Mouse (Mus musculus) CH12.LX (cell line): ENCODE results near the gene Krt83. TPM values are rescaled to one million over a fixed set of nuclear protein-coding genes. Genes with fewer than 3 reads are reported as not detected.

Source experiments
- DNase-seq: peaks from one replicate; pipeline ENCODE4 v3.0.0-alpha.2; 2013; ENCODE audit errors: extremely low read depth
- H3K27ac ChIP-seq: 2 replicates; pipeline ENCODE4 v1.5.1; 2012; ENCODE audit warnings: low read depth, mild to moderate bottlenecking, control low read depth, moderate library complexity; ENCODE audit not compliant: insufficient read depth
- H3K27me3 ChIP-seq: replicated peaks from 2 replicates; pipeline ENCODE3; 2012; ENCODE audit warnings: inconsistent platforms
- H3K36me3 ChIP-seq, 2 experiments: replicated peaks in 1 of 2; 2 replicates each; pipeline versions ENCODE3 to v1.6.1; 2012; ENCODE audit warnings: inconsistent platforms in 1 of 2, low read length in 1 of 2, mild to moderate bottlenecking in 1 of 2, mixed read lengths in 1 of 2, moderate library complexity in 1 of 2; ENCODE audit not compliant: control insufficient read depth in 1 of 2, insufficient read depth in 1 of 2
- H3K4me1 ChIP-seq, 2 experiments: 2 replicates each; pipeline ENCODE4 v1.6.1; 2012; ENCODE audit warnings: inconsistent platforms in 1 of 2, moderate library complexity in 1 of 2; ENCODE audit not compliant: insufficient read depth in 2 of 2, control insufficient read depth in 1 of 2
- H3K4me2 ChIP-seq: 2 replicates; pipeline ENCODE4 v1.6.1; 2012; ENCODE audit warnings: low read depth, mild to moderate bottlenecking, control low read depth; ENCODE audit not compliant: poor library complexity, insufficient read depth, severe bottlenecking
- H3K4me3 ChIP-seq, 3 experiments: fragments of 150-350 bp in 1 of 3; sonication (generic) in 1 of 3; replicated peaks in 1 of 3; 2 replicates each; pipeline versions ENCODE3 to v1.5.1; 2011 to 2012; ENCODE audit warnings: low read depth in 2 of 3, low read length in 2 of 3, mild to moderate bottlenecking in 2 of 3, moderate library complexity in 2 of 3, control low read depth in 1 of 3, improper control_type of control experiment in 1 of 3, inconsistent platforms in 1 of 3, mixed read lengths in 1 of 3; ENCODE audit not compliant: poor library complexity in 1 of 3
- H3K79me2 ChIP-seq: replicated peaks from 2 replicates; pipeline ENCODE4 v1.6.1; 2012; ENCODE audit warnings: mild to moderate bottlenecking, moderate library complexity; ENCODE audit not compliant: control insufficient read depth, poor library complexity, insufficient read depth, severe bottlenecking; ENCODE audit errors: extremely low read depth
- H3K9ac ChIP-seq: 2 replicates; pipeline ENCODE4 v1.6.1; 2012; ENCODE audit warnings: low read depth, mild to moderate bottlenecking, control low read depth, moderate library complexity; ENCODE audit not compliant: insufficient read depth
- H3K9me3 ChIP-seq: replicated peaks from 2 replicates; pipeline ENCODE3; 2012; ENCODE audit warnings: low read length, inconsistent platforms, mixed read lengths
- BHLHE40 ChIP-seq: IDR thresholded peaks from 2 replicates; pipeline ENCODE4 v1.6.1; 2011; ENCODE audit warnings: mild to moderate bottlenecking, low read depth, low read length, improper control_type of control experiment
- CHD1 ChIP-seq: IDR thresholded peaks from 2 replicates; pipeline ENCODE4 v1.6.1; 2012; ENCODE audit warnings: low read depth, low read length, improper control_type of control experiment, inconsistent platforms
- CHD2 ChIP-seq: IDR thresholded peaks from 2 replicates; pipeline ENCODE4 v1.6.1; 2011; ENCODE audit warnings: low read length, improper control_type of control experiment
- CTCF ChIP-seq, 2 experiments: IDR thresholded peaks in 1 of 2; conservative IDR thresholded peaks in 1 of 2; 2 replicates each; pipeline ENCODE4 v1.5.1; 2011 to 2012; ENCODE audit warnings: low read depth in 2 of 2, low read length in 2 of 2, improper control_type of control experiment in 1 of 2, inconsistent platforms in 1 of 2, mild to moderate bottlenecking in 1 of 2, moderate library complexity in 1 of 2
- E2F4 ChIP-seq: IDR thresholded peaks from 2 replicates; pipeline ENCODE4 v1.6.1; 2011; ENCODE audit warnings: low read depth, low read length, improper control_type of control experiment; ENCODE audit not compliant: insufficient replicate concordance
- ELF1 ChIP-seq: IDR thresholded peaks from 2 replicates; pipeline ENCODE4 v1.6.1; 2014; ENCODE audit warnings: low read depth, mild to moderate bottlenecking, inconsistent platforms, low read length, improper control_type of control experiment
- ETS1 ChIP-seq: conservative IDR thresholded peaks from 2 replicates; pipeline ENCODE4 v1.6.1; 2012; ENCODE audit warnings: low read depth, mild to moderate bottlenecking, inconsistent platforms, low read length, improper control_type of control experiment, moderate library complexity
- JUN ChIP-seq: IDR thresholded peaks from 2 replicates; pipeline ENCODE4 v1.6.1; 2011; ENCODE audit warnings: low read depth, mild to moderate bottlenecking, low read length, improper control_type of control experiment, moderate library complexity; ENCODE audit not compliant: insufficient read depth
- MAZ ChIP-seq: IDR thresholded peaks from 2 replicates; pipeline ENCODE4 v1.6.1; 2012; ENCODE audit warnings: low read depth, mild to moderate bottlenecking, inconsistent platforms, low read length, improper control_type of control experiment, moderate library complexity
- MEF2A ChIP-seq: IDR thresholded peaks from 2 replicates; pipeline ENCODE4 v1.6.1; 2014; ENCODE audit warnings: low read depth, mild to moderate bottlenecking, inconsistent platforms, low read length, improper control_type of control experiment, borderline replicate concordance
- MXI1 ChIP-seq: IDR thresholded peaks from 2 replicates; pipeline ENCODE4 v1.6.1; 2011; ENCODE audit warnings: mild to moderate bottlenecking, low read depth, low read length, improper control_type of control experiment
- MYC ChIP-seq: IDR thresholded peaks from 2 replicates; pipeline ENCODE4 v1.6.1; 2011; ENCODE audit warnings: low read depth, mild to moderate bottlenecking, improper control_type of control experiment, low read length
- NELFE ChIP-seq: IDR thresholded peaks from 2 replicates; pipeline ENCODE4 v1.6.1; 2011; ENCODE audit warnings: low read depth, low read length, improper control_type of control experiment
- PAX5 ChIP-seq: IDR thresholded peaks from 2 replicates; pipeline ENCODE4 v1.6.1; 2012; ENCODE audit warnings: low read length, inconsistent platforms, mixed read lengths
- RCOR1 ChIP-seq: conservative IDR thresholded peaks from 2 replicates; pipeline ENCODE4 v1.6.1; 2012; ENCODE audit warnings: low read depth, mild to moderate bottlenecking, inconsistent platforms, low read length, improper control_type of control experiment
- UBTF ChIP-seq: IDR thresholded peaks from 2 replicates; pipeline ENCODE4 v1.6.1; 2012; ENCODE audit warnings: low read depth, mild to moderate bottlenecking, inconsistent platforms, low read length, improper control_type of control experiment, moderate library complexity
- USF1 ChIP-seq: IDR thresholded peaks from 2 replicates; pipeline ENCODE4 v1.6.1; 2014; ENCODE audit warnings: low read depth, mild to moderate bottlenecking, inconsistent platforms, low read length, improper control_type of control experiment
- dilution Hi-C: fragments of 300-500 bp; cut with MboI; formaldehyde crosslinking; loops from 2 replicates; pipeline ENCODE4 v1.14.3; 2020; ENCODE audit warnings: low sequenced_read_pairs; ENCODE audit not compliant: extremely low pct_unique_long_range_greater_than_20kb, extremely low pct_ligation_motif_present
- in situ Hi-C: fragments of 300-500 bp; cut with MboI; formaldehyde crosslinking; loops from 3 replicates; pipeline ENCODE4 v1.14.3; 2019; ENCODE audit warnings: low sequenced_read_pairs, low pct_ligation_motif_present, low pct_unique_long_range_greater_than_20kb, mixed read lengths
- polyA plus RNA-seq: library from polyadenylated mRNA; unstranded; fragments of >175 nt; gene quantifications from 2 replicates; pipeline ENCODE4 v1.2.1, GENCODE M21; 2012; ENCODE audit warnings: low read depth; ENCODE audit not compliant: insufficient read length
- total RNA-seq, 2 experiments: library from RNA; depleted of rRNA; stranded (reverse); fragments of 300-350 nt in 1 of 2; fragments of >200 nt in 1 of 2; gene quantifications; 2 replicates each; pipeline ENCODE4 v1.2.3; 2012 to 2014

The Krt83 gene
- total and polyA plus RNA-seq, 3 experiments, result not detected

- in situ Hi-C loops, result no loop called here
- no peak overlapping the region for H3K27ac ChIP-seq
- H3K27me3 ChIP-seq, result peaks cover 87% of the 10 kb centered on the region
- no peaks in the 10 kb centered on the region for H3K36me3 ChIP-seq
- no peak for DNase-seq
- H3K4me1 ChIP-seq, result peaks cover 3 to 13% of the 10 kb centered on the region in 2 experiments; a peak in 3 of 4 replicates
- H3K9ac ChIP-seq, result no peak overlapping the region
- H3K4me2 ChIP-seq, result no peak overlapping the region
- H3K79me2 ChIP-seq, result no peaks in the 10 kb centered on the region
- TF ChIP-seq PAX5 (no peak), ETS1 (no peak), CHD1 (no peak), BHLHE40 (no peak), NELFE (no peak), MEF2A (no peak), MAZ (no peak), USF1 (no peak), ELF1 (no peak), UBTF (no peak), RCOR1 (no peak), MYC (no peak), E2F4 (no peak), MXI1 (no peak), CTCF (conservative IDR thresholded peaks at IDR 0.05 in 1 of 2, IDR thresholded peaks at IDR 0.05 in 1 of 2; ENCODE audit: low read depth in 2 of 2, low read length in 2 of 2) (no peak)
- dilution Hi-C loops, result no loop called here
- H3K9me3 ChIP-seq, result no peaks in the 10 kb centered on the region
- no peak overlapping the region for H3K4me3 ChIP-seq
Observed at GRCm38 (mm10) chr15:101484939-101485338, 6.4 kb downstream of the Krt83 start.

- no peak overlapping the region for H3K9ac ChIP-seq
- H3K4me2 ChIP-seq, result no peak overlapping the region
- H3K4me3 ChIP-seq, result no peak overlapping the region
- no peaks in the 10 kb centered on the region for H3K9me3 ChIP-seq
- TF ChIP-seq MYC (no peak), CHD2 (no peak), JUN (no peak), ETS1 (no peak), NELFE (no peak), RCOR1 (no peak)
- no peak for DNase-seq
- in situ Hi-C loops, result no loop called here
- H3K79me2 ChIP-seq, result no peaks in the 10 kb centered on the region
- H3K27ac ChIP-seq, result no peak overlapping the region
- peaks cover 90% of the 10 kb centered on the region for H3K27me3 ChIP-seq
- no peaks in the 10 kb centered on the region for H3K36me3 ChIP-seq
- H3K4me1 ChIP-seq, result peaks cover 3 to 13% of the 10 kb centered on the region in 2 experiments; a peak in 3 of 4 replicates
- dilution Hi-C loops, result no loop called here
Observed at GRCm38 (mm10) chr15:101483646-101484045, 7.7 kb downstream of the Krt83 start.
